Mouse (Mus musculus): ENCODE measurements around the gene Cyp4x1.

GRCm38 (mm10) chr4:115111167-115111566, 22.9 kb downstream of the Cyp4x1 start:
- TF ChIP-seq CTCF (IDR thresholded peaks at IDR 0.05; ENCODE audit: low read depth): no peak
- TF ChIP-seq EP300 (IDR thresholded peaks at IDR 0.05; ENCODE audit: low read depth): no peak
